In the genomic region with DNA sequence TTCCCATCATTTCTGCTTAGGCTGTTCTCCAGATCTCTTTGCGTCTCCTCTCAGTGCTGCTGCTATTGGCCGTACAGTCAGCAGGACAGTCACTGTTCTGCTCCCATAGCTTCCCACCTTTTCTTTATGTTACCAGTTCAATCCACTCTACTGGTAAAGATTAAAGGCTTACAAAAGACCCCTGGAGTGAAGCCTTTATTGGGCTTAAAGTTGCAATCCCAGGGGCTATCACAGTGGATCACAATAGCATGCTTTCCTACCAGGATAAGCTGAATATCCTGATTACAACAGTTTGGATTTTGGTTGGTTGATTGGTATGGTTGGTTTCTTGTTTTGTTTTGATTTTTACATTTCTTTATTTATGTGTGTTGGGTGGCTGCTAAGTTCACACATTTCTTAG, we compare ENCODE assay signal across 18 mouse cellular contexts. TPM values are rescaled to one million over a fixed set of nuclear protein-coding genes. Genes with fewer than 3 reads are reported as not detected.
A peak's percentile ranks its signal among the peaks of the same experiment; 100 is the strongest.
DNase-seq lines count a peak whose midpoint lies in the region; TF ChIP-seq lines count a peak whose summit lies in the region.
"Had no signal": no experiment of that assay in that cellular context is flagged by ENCODE, and none has a peak within 500 bp of the region (broad histone marks: within the 10 kb centered on the region; RNA-seq: fewer than 3 reads in every experiment).

No protein-coding gene starts in this region.

- no peaks in the 10 kb centered on the region for H3K9me3 ChIP-seq in ES-E14 (ENCODE audit: control insufficient read depth, insufficient read depth, low read depth, low read length)
- H3K9me3 ChIP-seq: heart, embryonic 12.5 days; hindbrain, embryonic 15.5 days had no signal

- 79% methylated on average over 2 of the region's 2 CpGs for WGBS in macrophage (ENCODE audit: missing documents)

- H3K79me2 ChIP-seq in macrophage (ENCODE audit: inconsistent target) = peaks cover 81% of the 10 kb centered on the region

- no peak overlapping the region for H3K9ac ChIP-seq in ES-E14 (ENCODE audit: insufficient read depth, low read depth, low read length, poor library complexity, severe bottlenecking)
- H3K9ac ChIP-seq: heart, embryonic 12.5 days; hindbrain, embryonic 15.5 days had no signal

- H3K4me3 ChIP-seq in gastrocnemius, adult 2 months = no peak overlapping the region
- H3K4me3 ChIP-seq in ES-E14 (ENCODE audit: insufficient read depth in 1 of 2, low read depth in 1 of 2, low read length in 2 of 2, poor library complexity in 1 of 2, severe bottlenecking in 1 of 2) (no peak overlapping the region), macrophage (ENCODE audit: inconsistent target) (no peak overlapping the region)
- H3K4me3 ChIP-seq in bone marrow macrophage, adult 2 months (ENCODE audit: insufficient read depth, low read length) = no peak overlapping the region
- H3K4me3 ChIP-seq: embryonic facial prominence, embryonic 10.5 days; erythroblast, embryonic 14.5 days; heart, embryonic 12.5 days; hindbrain, embryonic 10.5 days; hindbrain, embryonic 15.5 days had no signal

- TF ChIP-seq POLR2A in bone marrow macrophage, adult 2 months (IDR thresholded peaks at IDR 0.05; ENCODE audit: borderline replicate concordance, low read depth, low read length) = no peak

- H3K36me3 ChIP-seq in ES-E14 (ENCODE audit: control insufficient read depth, insufficient read depth, low read length, poor library complexity, severe bottlenecking) = no peaks in the 10 kb centered on the region
- H3K36me3 ChIP-seq in macrophage (ENCODE audit: inconsistent target) = no peaks in the 10 kb centered on the region
- H3K36me3 ChIP-seq: hindbrain, embryonic 15.5 days had no signal

- H3K4me1 ChIP-seq in ES-E14 (ENCODE audit: control insufficient read depth in 2 of 2, insufficient read depth in 2 of 2, low read length in 2 of 2, poor library complexity in 1 of 2) = peaks cover 2 to 6% of the 10 kb centered on the region in 2 experiments; a peak in 2 of 4 replicates
- H3K4me1 ChIP-seq in bone marrow macrophage, adult 2 months (ENCODE audit: control insufficient read depth, insufficient read depth, low read length) = peaks cover 50% of the 10 kb centered on the region

- no peak for TF ChIP-seq CTCF in gastrocnemius, adult 2 months (IDR thresholded peaks at IDR 0.05)
- TF ChIP-seq CTCF in bone marrow macrophage, adult 2 months (IDR thresholded peaks at IDR 0.05; ENCODE audit: low read depth, low read length) = no peak

- peak overlapping the region; percentile 44; the same call in 1 of the 2 replicates for H3K27ac ChIP-seq in gastrocnemius, adult 2 months
- H3K27ac ChIP-seq in ES-E14 (ENCODE audit: insufficient read depth, low read depth, low read length, poor library complexity, severe bottlenecking) = no peak overlapping the region
- peak overlapping the region; percentile 91 for H3K27ac ChIP-seq in bone marrow macrophage, adult 2 months (ENCODE audit: insufficient read depth, low read depth, low read length)
- peak overlapping the region; percentile 97 for H3K27ac ChIP-seq in macrophage
- H3K27ac ChIP-seq: embryonic facial prominence, embryonic 10.5 days; hindbrain, embryonic 10.5 days; hindbrain, embryonic 15.5 days had no signal

- in situ Hi-C loops in ES-E14 (cut with MboI; ENCODE audit: low sequenced_read_pairs in 2 of 2, unreplicated experiment in 2 of 2) = no loop called here

- intact Hi-C loops in gastrocnemius, adult 2 months (cut with DNase I) = no loop called here
- intact Hi-C loops in gastrocnemius, postnatal 36 days (cut with DNase I) = no loop called here

- no peak for DNase-seq in gastrocnemius, adult 2 months
- DNase-seq in gastrocnemius, postnatal 36 days = no peak
- DNase-seq in ES-E14 (ENCODE audit: low read depth, low spot score) = peak; percentile 63
- DNase-seq in left cerebral cortex, adult 9 months (ENCODE audit: low spot score in 2 of 2) = no peak
- no peak for DNase-seq in right cerebral cortex, adult 2 months (ENCODE audit: low spot score in 2 of 2)
- no peak for DNase-seq in cerebellum, adult 11 months
- DNase-seq: adrenal gland, postnatal 14 days; cerebellum, adult 11-12 months; cerebellum, adult 9-10 months; cerebellum, postnatal 36 days; gastrocnemius, postnatal 14 days had no signal

TF ChIP-seq in ES-E14, 5 proteins besides CTCF, POLR2A, EP300 and RAD21:
- TF ChIP-seq CHD2 (IDR thresholded peaks at IDR 0.05; ENCODE audit: low read depth, low read length) (peak; percentile 15; the same call in 1 of the 2 replicates), ZNF384 (IDR thresholded peaks at IDR 0.05; ENCODE audit: low read depth, low read length) (no peak)

RNA-seq across cellular contexts. Expression of a gene that starts 37.9 kb away (rescaled TPM):
- 10 to 100 TPM; 16.0 to 23.3 TPM for total RNA-seq in gastrocnemius, adult 2 months (2021)
- 10 to 100 TPM; 15.5 to 20.6 TPM for total RNA-seq in gastrocnemius, postnatal 36 days (2021)
- total RNA-seq in ES-E14 (2012; rRNA removed) = 35.1 and 40.6 TPM in 2 replicates
- 195 and 229 TPM in 2 replicates for polyA plus RNA-seq in bone marrow macrophage, adult 2 months (2012; ENCODE audit: insufficient read depth, insufficient read length, missing spikeins)
- total RNA-seq in macrophage (2018; cell fraction: chromatin; rRNA removed) = 100 to 1,000 TPM; 111 to 422 (median 259) TPM
- total RNA-seq in macrophage (2018; cell fraction: cytosol; rRNA removed) = 100 to 1,000 TPM; 105 to 193 (median 134) TPM
- 100 to 1,000 TPM; 110 to 340 (median 159) TPM for total RNA-seq in macrophage (2018; cell fraction: nucleus; rRNA removed)
- 146 to 403 TPM (median 209 TPM) in 3 replicates for polyA plus RNA-seq in macrophage (2018)
